Comparison of ENCODE assay signal across 22 mouse cellular contexts in the genomic region with DNA sequence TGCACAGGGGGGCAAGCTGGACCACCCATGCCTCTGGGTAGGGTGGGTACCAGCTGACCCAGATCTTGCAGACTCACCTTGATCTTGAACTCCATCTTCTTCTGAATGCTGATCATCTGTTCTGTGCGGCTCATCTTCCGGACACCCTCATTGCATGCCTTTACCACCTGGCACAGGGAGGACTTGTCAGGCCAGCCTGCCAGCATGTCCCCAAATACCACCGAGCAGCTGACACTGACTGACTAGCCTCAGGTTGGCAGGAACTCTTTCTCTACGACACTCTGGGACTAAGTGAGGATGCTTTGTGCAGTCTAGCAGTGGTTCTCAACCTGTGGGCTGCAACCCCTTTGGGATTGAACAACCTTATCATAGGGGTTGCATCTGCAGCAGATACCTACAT. TPM values are rescaled to one million over a fixed set of nuclear protein-coding genes. Genes with fewer than 3 reads are reported as not detected.
"Had no signal": no experiment of that assay in that cellular context is flagged by ENCODE, and none has a peak within 500 bp of the region (broad histone marks: within the 10 kb centered on the region; RNA-seq: fewer than 3 reads in every experiment).

No protein-coding gene starts in this region.

- H3K36me3 ChIP-seq: limb, embryonic 15.5 days; liver, embryonic 12.5 days; midbrain, embryonic 10.5 days; stomach, embryonic 15.5 days had no signal

- H3K4me3 ChIP-seq: limb, embryonic 15.5 days; liver, embryonic 12.5 days; midbrain, embryonic 10.5 days; myocyte; neural tube, embryonic 15.5 days; stomach, embryonic 15.5 days had no signal

- H3K27ac ChIP-seq: limb, embryonic 15.5 days; liver, embryonic 12.5 days; midbrain, embryonic 10.5 days; neural tube, embryonic 15.5 days; stomach, embryonic 15.5 days had no signal

- H3K4me1 ChIP-seq: limb, embryonic 15.5 days; liver, embryonic 12.5 days; neural tube, embryonic 15.5 days; stomach, embryonic 15.5 days had no signal

- DNase-seq: kidney, postnatal 25 days; lung, embryonic 14.5 days; lung, postnatal 10 days; lung, postnatal 4 days; midbrain, embryonic 14.5 days; thymus, adult 2 months; thymus, postnatal 25 days had no signal

- ATAC-seq: liver, embryonic 12.5 days had no signal

- H3K27me3 ChIP-seq: limb, embryonic 15.5 days; neural tube, embryonic 15.5 days; stomach, embryonic 15.5 days had no signal

- H3K9me3 ChIP-seq: limb, embryonic 15.5 days; liver, embryonic 12.5 days; midbrain, embryonic 10.5 days; neural tube, embryonic 15.5 days; stomach, embryonic 15.5 days had no signal

RNA-seq across cellular contexts. Expression of a gene that starts 12.5 kb away (rescaled TPM):
- total RNA-seq: layer of hippocampus, postnatal 25 days; megakaryocyte, adult 5-6 weeks had no signal
- polyA plus RNA-seq: kidney, embryonic 16.5 days; limb, embryonic 11.5 days; liver, embryonic 12.5 days; liver, embryonic 16.5 days; lung, embryonic 14.5 days; midbrain, embryonic 10.5 days; midbrain, embryonic 14.5 days; myocyte; neural tube, embryonic 11.5 days; spleen, adult 2 months; stomach, embryonic 15.5 days; testis, adult 2 months; urinary bladder, adult 2 months had no signal

RNA-seq across cellular contexts. Expression of a gene that starts 27.1 kb away (rescaled TPM):
- total RNA-seq: megakaryocyte, adult 5-6 weeks had no signal
- polyA plus RNA-seq: limb, embryonic 11.5 days; limb, embryonic 15.5 days; midbrain, embryonic 10.5 days; neural tube, embryonic 11.5 days had no signal
